ENCODE assay signal across 9 mouse cellular contexts in the genomic region with DNA sequence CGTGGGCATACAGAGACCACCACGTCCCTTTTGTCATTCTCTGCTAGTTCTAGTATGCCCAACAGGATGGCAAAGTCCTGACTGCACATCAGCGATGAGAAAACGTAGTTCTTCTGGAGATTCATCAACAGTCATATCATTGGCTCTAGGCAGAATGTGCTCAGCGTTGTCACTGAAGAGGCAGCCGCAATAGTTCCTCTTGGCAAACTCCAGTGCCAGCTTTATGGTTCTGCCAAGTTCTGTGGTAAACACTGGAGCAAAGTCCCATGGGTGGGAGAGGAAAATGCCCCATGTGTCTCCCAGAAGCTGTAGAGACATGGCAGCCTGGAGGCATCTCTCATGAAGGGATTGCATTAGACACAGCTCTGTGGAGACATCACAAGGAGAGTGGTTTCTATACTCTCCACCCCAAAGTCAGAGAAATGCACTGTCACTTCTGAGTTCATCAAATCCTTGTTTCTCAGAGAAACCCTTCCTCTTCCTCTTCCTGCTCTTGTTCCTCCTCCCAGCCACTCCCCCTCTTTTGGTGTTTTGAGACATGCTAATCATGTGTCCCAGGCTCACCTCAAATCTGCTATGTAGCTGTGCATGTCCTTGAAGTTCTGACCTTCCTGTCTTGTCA. TPM values are rescaled to one million over a fixed set of nuclear protein-coding genes. Genes with fewer than 3 reads are reported as not detected.
DNase-seq lines count a peak whose midpoint lies in the region.
"Had no signal": no experiment of that assay in that cellular context is flagged by ENCODE, and none has a peak within 500 bp of the region (broad histone marks: within the 10 kb centered on the region; RNA-seq: fewer than 3 reads in every experiment).

No protein-coding gene starts in this region.

- intact Hi-C loops in heart, postnatal 25 days (cut with DNase I) = no loop called here

- peak; percentile 9 to 15 for DNase-seq in cerebellum, postnatal 14 days
- no peak for DNase-seq in cerebellum, postnatal 25 days
- DNase-seq in kidney, postnatal 25 days = peak; percentile 9 to 49
- no peak for DNase-seq in kidney, postnatal 10 days
- DNase-seq in A20 (ENCODE audit: low read depth, low spot score) (peak; percentile 10), MN1 (ENCODE audit: low spot score) (no peak)
- DNase-seq in fat pad, adult 2 months (ENCODE audit: extremely low read depth, low read depth, low spot score) = peak; percentile 21
- DNase-seq in heart, postnatal 25 days (ENCODE audit: low spot score) = no peak
- DNase-seq: heart, postnatal 14 days had no signal

RNA-seq across cellular contexts. Expression of a gene that starts 54.6 kb away (rescaled TPM):
- total RNA-seq in heart, postnatal 25 days (2021) = 100 to 1,000 TPM; 206 to 224 TPM

Comparison
In these comparisons a context has a peak if more than half of its experiments do, and no peak if none do; other contexts are left out.
1. DNase-seq: peak in cerebellum, postnatal 14 days (2 of 2), kidney, postnatal 25 days (2 of 2), A20 (single experiment) and fat pad, adult 2 months (single experiment); none in cerebellum, postnatal 25 days (0 of 2), kidney, postnatal 10 days (single experiment), MN1 (single experiment) and heart, postnatal 25 days (single experiment).